Mouse (Mus musculus): ENCODE results near the gene Pdzph1.

DNA sequence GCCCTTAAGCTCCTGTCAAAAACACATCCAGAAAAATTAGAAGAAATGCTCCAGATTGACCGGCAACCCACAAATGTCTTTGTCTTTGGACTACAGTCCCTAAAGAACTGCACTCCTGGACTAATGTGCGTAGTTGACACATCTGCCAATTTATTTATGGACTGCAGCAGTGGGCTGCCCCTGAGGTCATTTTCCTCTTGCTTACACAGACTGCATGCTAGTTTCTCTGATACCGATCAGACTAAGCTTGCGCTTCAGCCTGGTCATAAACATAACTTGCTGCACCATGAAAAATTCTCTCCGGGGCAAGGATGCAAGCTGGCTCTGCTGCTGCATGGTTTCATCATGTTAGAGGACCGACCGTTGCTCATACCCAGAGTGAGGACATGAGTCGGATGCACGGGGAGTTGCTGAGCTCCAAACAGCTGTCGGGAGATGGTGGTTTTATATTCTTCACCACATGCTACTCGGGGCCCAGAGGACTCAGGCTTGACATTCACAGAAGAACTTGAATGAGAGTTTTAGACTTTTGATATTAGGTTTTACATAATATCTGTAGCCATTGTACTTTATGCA is 67.2 kb downstream of the Pdzph1 start:
- TF ChIP-seq MAFK (IDR thresholded peaks at IDR 0.05; ENCODE audit: insufficient read depth, low read depth, low read length) (no peak), HCFC1 (IDR thresholded peaks at IDR 0.05; ENCODE audit: borderline replicate concordance, insufficient read depth, low read length) (no peak), CHD2 (IDR thresholded peaks at IDR 0.05; ENCODE audit: low read depth, low read length) (no peak)
